Mouse (Mus musculus) G1E (cell line): ENCODE results near the gene Slamf6.

ENCODE experiments used
- CTCF ChIP-seq: IDR thresholded peaks from 2 replicates; pipeline ENCODE4 v1.5.1; 2012; ENCODE audit warnings: low read depth, low read length, inconsistent platforms, mixed read lengths
- GATA1 ChIP-seq: IDR thresholded peaks from 2 replicates; pipeline ENCODE4 v1.6.1; 2012; ENCODE audit warnings: borderline replicate concordance, low read length, inconsistent platforms, mixed read lengths
- TAL1 ChIP-seq: conservative IDR thresholded peaks from 2 replicates; pipeline ENCODE4 v1.6.1; 2012; ENCODE audit warnings: low read depth, low read length, inconsistent platforms, mixed read lengths

GRCm38 (mm10) chr1:171915638-171916458 lies 1.5 kb upstream of the Slamf6 start:
- TF ChIP-seq CTCF (no peak), TAL1 (no peak), GATA1 (no peak)
